Mouse (Mus musculus) layer of hippocampus, adult 8-10 months (tissue): ENCODE data around the gene Akr1c14. TPM values are rescaled to one million over a fixed set of nuclear protein-coding genes. Genes with fewer than 3 reads are reported as not detected.
A peak's percentile ranks its signal among the peaks of the same experiment; 100 is the strongest.
"Not testable (repeated sequence)": the region's sequence is repeated elsewhere in the genome, so short reads cannot be mapped to it uniquely, and the experiment has no call there.

Experiments used
- DNase-seq, 2 experiments: peaks; one replicate each; pipeline ENCODE4 v3.0.0; 2022; ENCODE audit warnings: low spot score in 2 of 2
- total RNA-seq, 4 experiments: library from RNA; stranded (reverse); gene quantifications; 2 replicates each; pipeline ENCODE4 v1.2.4; 2022

Akr1c14 gene
- total RNA-seq, result 1 to 10 TPM; 1.2 to 1.7 (median 1.4) TPM

DNA sequence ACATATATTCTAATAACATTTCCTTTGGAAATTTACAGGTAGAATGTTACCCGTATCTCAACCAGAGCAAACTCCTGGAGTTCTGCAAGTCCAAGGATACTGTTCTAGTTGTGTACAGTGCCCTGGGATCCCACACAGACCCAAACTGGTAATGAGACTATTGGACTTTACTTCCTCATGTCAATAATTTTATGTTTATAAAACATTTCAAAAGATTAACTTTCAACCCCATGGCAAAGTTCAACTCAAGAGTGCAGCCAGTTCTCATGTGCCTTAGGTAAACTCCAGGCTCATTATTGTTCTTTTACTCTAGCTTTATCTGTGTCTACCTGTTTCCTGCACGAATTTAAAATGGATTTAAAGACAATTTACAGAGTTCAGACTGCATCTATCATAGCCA is at the start of gene Akr1c14:
Akr1c14 (plus strand) TSS at position 293 of the 400 bp plus-strand sequence.
- no peak for DNase-seq

- peak; percentile 19 to 75 for DNase-seq
Observed at GRCm38 (mm10) chr13:4001687-4002086, 47.1 kb upstream of the Akr1c14 start.

DNA sequence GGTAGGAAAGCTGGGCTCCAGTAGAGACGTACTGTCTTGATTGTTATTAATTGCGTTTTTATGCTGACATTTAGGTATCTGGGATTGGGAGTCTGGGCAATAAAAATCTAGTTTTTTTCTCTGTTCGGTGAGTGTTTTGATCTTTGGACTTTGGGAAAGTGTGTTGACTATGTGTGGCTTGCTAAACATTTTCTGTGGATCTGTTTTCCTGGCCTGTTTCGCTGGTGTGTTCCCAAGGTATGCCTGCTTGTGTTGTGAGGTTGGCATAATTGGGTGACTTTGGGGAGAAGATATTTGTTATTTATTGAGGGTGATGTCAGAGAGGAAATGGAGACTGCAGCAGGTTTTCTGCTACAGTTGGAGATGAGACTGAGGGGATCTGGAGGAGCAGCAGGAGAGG is 38.0 kb upstream of the Akr1c14 start:
- DNase-seq, result no peak

GRCm38 (mm10) chr13:4013811-4014210 is 35.0 kb upstream of the Akr1c14 start:
- DNase-seq, result no peak

GRCm38 (mm10) chr13:4029897-4030296 is 18.9 kb upstream of the Akr1c14 start:
- DNase-seq, result no peak

DNA sequence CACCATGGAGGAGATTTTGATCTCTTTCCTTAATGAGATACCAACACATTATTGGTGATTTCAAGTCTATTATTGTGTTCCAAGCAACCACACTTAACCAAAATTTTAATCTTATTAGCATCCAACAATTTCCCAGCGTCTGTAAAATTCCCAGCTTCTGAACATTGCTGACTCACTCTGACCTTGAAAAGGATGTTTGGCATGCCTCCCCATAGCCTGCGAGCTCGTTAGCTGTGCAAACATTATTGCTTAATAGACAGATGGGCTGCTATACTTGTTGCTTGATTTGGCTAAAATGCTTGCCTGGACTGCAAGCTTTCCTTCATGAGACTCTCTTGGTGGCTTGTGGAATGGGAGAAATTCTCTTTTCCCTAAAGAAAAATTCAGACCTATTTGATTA is 16.3 kb upstream of the Akr1c14 start:
- peak; percentile 2 to 11 for DNase-seq

DNA sequence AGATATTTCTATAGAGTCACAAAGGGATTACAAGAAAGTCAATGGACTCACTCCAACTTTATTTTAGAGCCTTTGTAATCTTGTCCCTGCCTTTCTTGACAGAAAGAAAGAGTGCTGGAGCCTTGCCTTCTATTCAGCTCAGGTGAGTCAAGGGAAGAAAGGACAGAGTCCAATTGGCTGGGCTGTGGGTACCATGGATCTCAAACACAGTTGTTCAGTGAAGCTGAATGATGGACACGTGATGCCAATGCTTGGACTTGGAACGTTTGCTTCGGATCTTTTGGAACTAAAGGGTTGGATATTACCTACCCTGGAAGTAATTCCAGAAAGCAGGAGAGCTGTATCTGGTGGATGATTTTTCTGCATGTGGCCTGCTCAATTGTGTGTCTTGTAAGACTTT is 13.8 kb upstream of the Akr1c14 start:
- DNase-seq, result no peak

GRCm38 (mm10) chr13:4046113-4046512 is 2.7 kb upstream of the Akr1c14 start:
- DNase-seq, result no peak

DNA sequence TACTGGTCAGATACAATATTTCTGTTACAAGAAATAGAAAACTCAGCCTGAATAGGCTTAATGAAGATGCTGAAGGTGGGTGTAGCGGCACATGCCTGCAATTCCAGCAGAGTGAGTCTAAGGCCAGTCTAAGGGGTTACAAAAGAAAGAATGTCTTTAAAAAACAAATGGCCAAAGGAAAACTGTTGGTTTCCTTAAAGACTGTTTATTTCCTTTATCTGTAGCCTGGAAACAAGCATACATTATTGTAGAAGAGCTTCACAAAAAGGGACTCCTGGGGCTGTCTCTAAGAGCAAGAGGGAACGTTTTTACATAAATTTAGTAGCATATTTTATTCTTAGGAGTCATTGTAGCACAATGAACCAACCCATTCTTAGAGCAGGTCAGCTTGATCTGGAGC is 2.0 kb upstream of the Akr1c14 start:
- DNase-seq, result no peak

- DNase-seq, result no peak
Observed at GRCm38 (mm10) chr13:4048226-4048625, 585 bp upstream of the Akr1c14 start.

- DNase-seq, result no peak
Observed at GRCm38 (mm10) chr13:4049655-4050054, 844 bp downstream of the Akr1c14 start.

DNA sequence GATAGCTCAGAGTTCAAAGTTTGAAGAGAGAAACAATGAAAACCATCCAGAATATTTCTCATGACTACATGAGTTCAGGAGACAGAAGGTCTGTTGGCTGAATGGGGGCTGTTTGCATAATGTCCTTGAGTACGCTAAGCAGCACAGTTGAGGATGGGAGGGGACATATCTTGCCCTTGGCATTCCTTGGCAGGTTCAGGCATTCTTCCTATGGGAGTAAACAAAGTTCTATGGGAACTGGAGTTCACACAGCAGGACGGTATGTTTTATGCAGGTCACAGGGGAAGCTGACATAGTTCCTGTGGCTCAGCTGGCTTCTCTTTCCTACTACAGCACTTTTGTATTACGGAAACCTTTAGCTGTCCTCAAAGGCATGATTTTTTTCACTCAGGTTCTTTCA is 6.6 kb downstream of the Akr1c14 start:
- no peak for DNase-seq

- no peak for DNase-seq
Observed at GRCm38 (mm10) chr13:4056211-4056610, 7.4 kb downstream of the Akr1c14 start.

GRCm38 (mm10) chr13:4058239-4058638 is 9.4 kb downstream of the Akr1c14 start:
- DNase-seq, result not testable (repeated sequence)

- DNase-seq, result no peak
Observed at GRCm38 (mm10) chr13:4059363-4059762, 10.6 kb downstream of the Akr1c14 start.

DNA sequence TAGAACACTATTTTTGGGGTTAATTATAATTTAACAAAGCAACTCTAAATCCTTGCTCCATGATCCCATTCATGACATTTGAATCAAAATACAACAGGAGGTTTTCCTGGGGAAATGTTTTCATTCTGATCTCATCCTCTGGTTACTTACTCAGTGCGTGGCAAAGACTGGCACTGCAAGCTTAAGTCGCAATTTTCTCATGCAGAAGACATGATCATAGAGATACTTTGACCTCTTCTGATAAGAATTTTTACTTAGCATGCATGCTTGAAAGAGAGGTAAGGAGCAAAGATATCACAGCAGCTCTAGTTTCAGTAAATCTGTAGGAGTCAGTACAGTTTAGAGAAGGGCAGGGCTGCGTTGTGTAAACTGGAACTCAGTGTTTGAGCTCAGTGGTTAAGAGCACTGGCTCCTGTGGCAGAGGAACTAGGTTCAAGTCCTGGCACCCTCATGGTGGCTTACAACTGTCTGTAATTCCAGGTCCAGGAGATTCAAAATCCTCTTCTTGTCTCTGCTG is 11.5 kb downstream of the Akr1c14 start:
- DNase-seq, result no peak

GRCm38 (mm10) chr13:4076517-4077435 is 28.0 kb downstream of the Akr1c14 start:
- no peak for DNase-seq

DNA sequence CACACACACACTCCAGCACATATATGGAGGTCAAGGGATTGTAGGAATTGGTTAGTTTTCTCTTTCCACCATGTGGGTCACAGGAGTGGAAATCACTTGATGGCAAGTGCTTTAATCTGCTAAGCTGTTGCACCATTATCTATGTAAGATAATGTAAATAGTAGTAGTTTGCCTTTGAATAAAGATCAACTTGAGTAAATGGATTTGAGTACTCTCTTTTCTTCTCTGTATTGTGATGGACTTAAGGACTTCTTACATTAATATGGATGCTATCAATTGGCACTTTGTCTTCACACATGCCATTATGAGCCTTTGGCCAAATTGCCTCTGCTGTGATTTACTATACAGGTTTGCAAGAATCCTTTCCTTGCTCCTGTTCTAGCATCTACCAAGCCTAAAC is 31.1 kb downstream of the Akr1c14 start:
- no peak for DNase-seq

- DNase-seq, result no peak
Observed at GRCm38 (mm10) chr13:4101691-4102090, 52.9 kb downstream of the Akr1c14 start.

- no peak for DNase-seq
Observed at GRCm38 (mm10) chr13:4102721-4103120, 53.9 kb downstream of the Akr1c14 start.

- DNase-seq, result peak; percentile 41 to 47
Observed at GRCm38 (mm10) chr13:4110281-4111188, 61.7 kb downstream of the Akr1c14 start.
